Mouse (Mus musculus) testis, postnatal 14 days (tissue): ENCODE measurements around the gene Ccl11.

Source experiments
- DNase-seq: peaks from one replicate; pipeline ENCODE4 v3.0.0; 2021; ENCODE audit warnings: low spot score

Gene Ccl11

DNA sequence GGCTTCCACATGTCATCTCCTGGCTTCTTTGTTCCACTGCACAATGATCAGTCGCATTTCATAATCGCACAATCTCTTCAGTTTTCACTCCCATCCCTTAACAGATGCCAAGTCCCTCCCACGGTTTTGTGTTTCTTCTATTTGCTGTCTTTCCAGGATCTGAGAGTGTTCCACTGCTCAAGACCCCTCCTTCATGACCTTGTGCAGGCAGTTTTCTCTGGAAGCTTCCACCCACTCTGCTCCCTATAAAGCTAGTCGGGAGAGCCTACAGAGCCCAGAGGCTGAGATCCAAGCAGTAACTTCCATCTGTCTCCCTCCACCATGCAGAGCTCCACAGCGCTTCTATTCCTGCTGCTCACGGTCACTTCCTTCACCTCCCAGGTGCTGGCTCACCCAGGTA lies at the start of gene Ccl11:
TSS of gene Ccl11 (plus strand) at position 178 of the 400 bp plus-strand sequence.
- no peak for DNase-seq

DNA sequence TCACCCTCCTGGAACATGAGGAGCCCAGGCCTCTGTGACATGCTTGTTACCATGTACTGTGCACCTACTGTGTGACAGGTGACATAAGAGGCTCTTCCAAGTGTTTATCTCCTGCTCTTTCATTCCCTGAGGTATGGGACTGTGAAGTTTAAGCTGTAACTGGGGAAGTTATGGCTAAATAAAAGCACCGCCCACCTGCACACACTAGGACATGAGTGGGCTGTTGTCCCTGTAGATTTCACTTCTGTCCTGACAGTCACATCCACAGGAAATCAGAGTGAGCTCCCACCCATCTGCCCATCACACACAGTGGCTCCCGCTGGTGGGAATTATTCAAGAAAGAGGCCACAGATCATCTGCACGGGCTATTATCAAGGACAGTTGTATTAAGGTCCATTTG lies 47.5 kb upstream of the Ccl11 start:
- DNase-seq: no peak

DNA sequence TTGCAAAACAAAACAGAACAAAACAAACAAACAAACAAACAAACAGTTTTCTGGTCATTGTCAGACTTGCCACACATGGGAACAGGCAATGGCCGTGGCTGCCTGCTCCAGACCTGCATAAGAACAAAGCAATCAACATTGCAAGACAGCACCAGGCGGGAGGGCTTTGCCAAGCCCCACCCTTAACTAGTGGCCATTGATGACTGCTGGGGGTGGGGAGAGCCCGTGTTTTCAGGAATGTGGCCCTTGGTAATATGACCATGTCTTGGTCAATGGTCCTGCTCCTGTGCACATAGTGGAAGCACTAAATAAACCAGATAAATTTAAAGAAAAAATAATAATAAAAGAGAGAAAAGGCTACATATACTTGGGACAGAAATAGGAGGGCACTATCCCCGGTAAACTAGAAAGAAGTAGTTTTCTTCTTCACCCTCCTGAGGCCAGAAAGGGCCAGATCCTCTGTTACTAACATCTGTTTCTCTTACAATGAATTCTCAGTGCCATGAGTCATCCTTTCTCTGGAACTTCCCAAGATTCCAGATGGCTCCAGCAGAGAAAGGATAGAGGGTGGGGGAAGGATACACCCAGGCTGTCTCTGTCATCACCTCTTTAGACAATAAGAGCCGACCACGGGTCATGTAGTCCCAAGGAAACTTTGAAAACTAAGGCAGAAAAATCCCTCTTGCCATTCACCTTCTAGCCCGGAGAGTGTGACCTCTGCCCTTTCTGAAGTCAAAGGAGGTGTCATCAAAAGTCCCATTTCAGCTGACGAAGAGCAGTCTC lies 46.0 kb upstream of the Ccl11 start:
- DNase-seq: no peak

DNA sequence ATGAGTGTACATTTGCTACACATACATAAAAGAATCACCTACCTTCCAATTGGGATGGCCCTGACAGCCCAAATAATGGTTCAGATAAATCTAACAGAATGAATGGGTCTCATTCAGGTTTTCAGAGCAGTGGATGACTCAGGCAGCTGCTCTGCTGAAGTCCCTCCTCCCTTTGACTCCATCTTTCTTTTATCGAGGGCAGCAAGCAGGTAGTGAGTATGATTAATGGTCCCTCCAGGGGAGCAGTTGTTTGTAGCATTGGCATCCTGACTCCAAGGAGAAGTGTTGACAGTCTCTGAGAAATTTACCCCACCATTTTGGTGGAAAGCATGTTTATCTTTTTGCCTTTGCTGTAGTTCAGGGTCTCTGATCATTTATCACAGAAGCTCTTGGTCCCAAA lies 43.9 kb upstream of the Ccl11 start:
- DNase-seq: no peak

GRCm38 (mm10) chr11:82015066-82015465 lies 42.6 kb upstream of the Ccl11 start:
- no peak for DNase-seq

DNA sequence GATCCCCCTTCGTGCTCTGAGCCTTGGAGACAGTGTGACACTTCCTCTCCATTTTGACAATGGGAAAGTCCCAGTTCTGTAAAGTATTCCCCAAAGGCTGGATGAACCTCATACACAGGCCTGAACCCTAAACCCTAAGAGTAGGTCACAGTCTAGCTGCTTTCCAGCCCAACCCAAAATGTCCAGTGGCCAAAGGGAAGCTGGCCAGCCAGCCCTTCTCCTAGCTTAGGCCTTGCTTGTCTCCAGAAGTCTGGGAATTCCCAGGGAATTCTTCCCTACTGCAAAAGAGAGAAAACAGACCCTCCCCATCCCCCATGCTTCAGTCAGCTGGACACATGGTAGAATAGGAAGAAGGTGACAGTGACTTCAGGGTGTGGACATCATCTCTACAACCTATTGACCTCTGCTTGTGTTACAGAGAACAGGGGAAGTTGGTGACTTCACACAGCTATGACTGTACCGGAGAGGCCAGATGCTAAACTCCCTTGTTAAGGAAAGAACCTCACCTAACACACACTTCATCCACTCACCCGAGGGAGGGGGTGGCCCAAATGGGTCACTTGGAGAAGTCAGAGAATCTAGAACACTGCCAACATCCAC lies 41.3 kb upstream of the Ccl11 start:
- no peak for DNase-seq

GRCm38 (mm10) chr11:82019389-82019788 lies 38.2 kb upstream of the Ccl11 start:
- no peak for DNase-seq

DNA sequence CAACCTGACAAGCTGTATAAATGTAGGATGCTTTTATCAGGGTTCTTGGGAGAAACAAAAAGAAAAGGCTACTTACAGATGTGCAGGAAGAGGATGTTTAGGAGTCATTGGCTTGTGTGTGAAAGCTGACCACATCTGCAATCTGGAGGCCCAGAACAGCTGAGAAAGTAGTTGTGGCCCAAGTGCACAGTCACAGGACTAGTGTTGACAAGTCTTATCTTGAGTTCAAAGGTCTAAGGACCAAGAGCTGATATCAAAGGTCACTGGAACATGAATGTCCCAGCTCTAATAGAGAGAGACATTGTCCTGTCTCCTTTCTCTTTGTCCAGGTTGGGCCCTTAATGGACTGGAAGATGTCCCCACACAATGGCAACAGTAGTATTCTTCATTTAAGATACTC lies 37.8 kb upstream of the Ccl11 start:
- no peak for DNase-seq

DNA sequence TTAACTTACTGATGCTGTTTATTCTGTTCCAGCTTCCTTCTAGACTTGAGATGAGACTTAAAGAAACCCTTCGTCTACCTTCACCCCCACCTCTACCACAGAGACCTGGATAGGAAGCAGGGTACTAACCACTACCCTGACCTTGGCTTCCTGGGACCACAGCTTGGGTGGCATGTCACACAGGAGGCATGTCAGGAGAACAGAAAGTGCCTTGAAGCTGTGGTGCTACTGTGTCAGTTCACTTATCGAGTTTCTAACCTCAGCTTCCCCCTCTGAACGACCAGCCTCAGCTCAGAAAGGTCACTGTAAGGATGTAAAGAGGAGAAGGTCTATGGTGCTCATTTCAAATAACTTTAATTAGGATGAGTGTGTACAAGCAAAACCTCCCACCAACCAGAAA lies 36.2 kb upstream of the Ccl11 start:
- no peak for DNase-seq

- DNase-seq: no peak
Measured at GRCm38 (mm10) chr11:82022504-82023056, 35.0 kb upstream of the Ccl11 start.

- DNase-seq: no peak
Measured at GRCm38 (mm10) chr11:82023769-82024168, 33.9 kb upstream of the Ccl11 start.

GRCm38 (mm10) chr11:82030171-82030570 lies 27.5 kb upstream of the Ccl11 start:
- no peak for DNase-seq

DNA sequence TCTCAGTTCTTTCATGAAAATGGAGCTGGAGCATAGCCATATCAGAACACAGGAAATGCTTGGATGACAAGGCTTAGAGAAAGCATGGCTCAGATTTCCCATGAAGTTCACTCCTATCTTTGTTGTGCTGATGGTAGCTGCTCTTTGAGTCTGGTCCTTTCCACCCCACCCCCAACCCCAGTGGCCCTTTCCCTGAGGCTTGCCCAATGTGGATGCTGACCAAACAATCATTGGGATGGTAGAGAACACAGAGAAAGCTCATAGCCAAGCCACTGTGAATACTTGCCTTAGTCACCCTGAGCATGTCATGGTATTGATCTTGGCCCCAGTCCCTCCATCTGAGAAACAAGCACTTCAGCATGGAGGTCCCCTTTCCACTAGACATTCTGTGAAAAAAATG lies 25.5 kb upstream of the Ccl11 start:
- no peak for DNase-seq

DNA sequence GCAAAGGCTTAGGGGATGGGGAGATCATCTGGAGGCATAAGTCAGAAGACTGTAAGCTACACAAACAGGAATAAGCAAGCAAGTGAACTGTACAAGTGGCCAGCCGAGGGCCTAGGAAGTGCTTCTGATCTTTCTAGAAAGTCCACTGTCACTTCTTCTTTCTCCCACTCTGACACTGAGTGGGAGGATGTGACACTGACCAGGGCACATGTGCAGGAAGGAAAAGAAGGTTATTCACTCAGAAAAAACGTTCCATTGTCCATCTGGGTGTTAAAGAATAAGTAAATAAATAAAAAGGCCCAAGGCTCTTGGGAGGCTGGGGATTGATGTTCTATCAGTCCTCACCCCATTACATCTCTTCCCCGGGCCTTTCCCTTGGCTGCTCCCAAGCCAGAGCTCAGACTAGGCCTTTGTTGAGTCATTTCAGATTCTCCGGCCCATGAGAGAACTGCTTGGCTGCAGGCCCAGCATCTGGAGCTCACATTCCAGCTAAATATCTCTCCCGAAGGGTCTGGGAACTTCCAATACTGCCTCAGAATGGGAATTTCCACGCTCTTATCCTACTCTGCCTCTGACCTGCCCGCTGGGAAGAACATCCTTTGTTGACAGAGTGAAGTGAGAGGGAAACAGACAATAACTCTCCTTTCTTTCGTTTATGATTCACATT lies 24.8 kb upstream of the Ccl11 start:
- peak; percentile 44 for DNase-seq

GRCm38 (mm10) chr11:82034446-82034845 lies 23.2 kb upstream of the Ccl11 start:
- DNase-seq: no peak

DNA sequence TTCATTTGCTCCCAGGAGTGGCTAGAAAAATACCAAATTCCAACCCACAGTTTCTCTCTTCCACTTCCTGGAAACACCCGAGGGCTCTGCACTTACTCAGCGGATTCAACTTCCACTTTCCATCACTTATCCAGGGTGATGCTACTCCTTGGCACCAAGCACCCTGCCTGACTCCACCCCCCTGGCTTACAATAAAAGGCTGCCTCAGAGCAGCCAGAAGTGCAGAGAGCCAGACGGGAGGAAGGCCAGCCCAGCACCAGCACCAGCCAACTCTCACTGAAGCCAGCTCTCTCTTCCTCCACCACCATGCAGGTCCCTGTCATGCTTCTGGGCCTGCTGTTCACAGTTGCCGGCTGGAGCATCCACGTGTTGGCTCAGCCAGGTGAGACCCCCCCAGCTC lies 22.3 kb upstream of the Ccl11 start, which contains the start of gene Ccl2:
TSS of gene Ccl2 (plus strand) at position 216 of the 400 bp plus-strand sequence.
- peak; percentile 15 for DNase-seq

GRCm38 (mm10) chr11:82035857-82036256 lies 21.8 kb upstream of the Ccl11 start:
- DNase-seq: no peak

- no peak for DNase-seq
Measured at GRCm38 (mm10) chr11:82038535-82038934, 19.1 kb upstream of the Ccl11 start, which contains the start of gene Gm17268. Gene Gm17268, minus strand, starts transcription at chr11:82038562.

GRCm38 (mm10) chr11:82039132-82039660 lies 18.4 kb upstream of the Ccl11 start:
- DNase-seq: no peak

DNA sequence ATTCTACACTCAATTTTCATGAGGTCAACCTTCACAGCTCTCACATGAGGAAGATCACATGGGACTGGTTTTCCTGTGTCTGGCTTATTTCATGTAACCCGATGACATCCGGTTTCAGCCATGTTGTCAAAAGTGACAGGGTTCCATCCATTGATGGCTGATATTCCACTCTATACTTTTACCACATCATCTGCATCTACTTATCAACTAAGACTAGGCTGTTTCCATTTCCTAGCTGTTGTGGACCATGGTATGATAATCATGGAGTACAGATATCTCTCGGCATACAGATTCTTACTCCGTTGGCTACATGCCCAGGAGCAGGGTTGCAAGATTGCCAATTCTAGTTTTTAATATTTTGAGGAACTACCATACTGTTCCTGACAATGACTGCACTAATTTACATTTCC lies 15.9 kb upstream of the Ccl11 start:
- no peak for DNase-seq

DNA sequence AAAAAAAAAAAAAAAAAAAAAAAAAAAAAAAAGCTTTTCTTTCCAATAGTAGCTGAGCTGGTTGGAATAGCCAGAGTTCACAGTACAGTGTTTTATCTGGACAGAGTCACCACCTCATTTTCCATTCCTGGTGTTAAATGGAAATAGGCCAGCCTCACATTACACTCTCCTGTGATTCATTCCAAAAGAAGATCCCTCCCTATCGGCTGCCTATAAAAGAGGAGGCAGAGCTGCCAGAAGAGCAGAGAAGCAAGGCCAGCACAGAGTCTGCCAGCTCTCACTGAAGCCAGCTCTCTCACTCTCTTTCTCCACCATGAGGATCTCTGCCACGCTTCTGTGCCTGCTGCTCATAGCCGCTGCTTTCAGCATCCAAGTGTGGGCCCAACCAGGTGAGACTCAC lies 12.2 kb upstream of the Ccl11 start, which contains the start of gene Ccl7:
TSS of gene Ccl7 (plus strand) at position 242 of the 400 bp plus-strand sequence.
- peak; percentile 5 for DNase-seq

DNA sequence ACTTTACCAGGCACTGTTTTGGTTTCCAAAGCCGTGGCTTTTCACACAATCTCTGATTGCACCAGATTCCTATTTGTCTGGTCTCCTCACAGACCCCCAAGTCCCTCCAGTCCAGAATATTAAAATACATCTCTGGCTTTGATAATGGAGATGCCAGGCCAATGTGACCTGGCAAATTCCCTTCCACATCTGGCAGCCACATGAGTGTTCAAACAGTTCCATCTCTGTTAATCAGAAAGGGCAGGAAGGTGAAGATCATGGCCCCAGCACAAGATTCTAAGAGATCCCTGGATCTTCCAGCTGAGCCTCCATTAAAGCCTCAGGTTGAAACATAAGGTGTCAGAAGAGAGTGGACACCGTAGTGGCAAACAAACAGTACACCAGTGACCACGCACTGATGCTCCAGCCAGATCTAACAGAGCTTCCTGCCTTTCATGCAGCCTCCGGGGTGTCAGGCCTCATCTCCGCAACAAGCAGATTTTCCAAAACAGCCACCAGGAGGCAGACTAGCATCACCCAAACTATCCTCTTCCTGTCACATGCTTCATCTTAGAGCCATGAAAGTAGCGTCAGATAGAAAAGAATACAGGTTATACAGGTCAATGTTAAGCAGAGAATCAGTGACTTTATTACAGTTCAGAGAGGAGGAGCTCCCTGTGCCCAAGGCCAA lies 9.7 kb upstream of the Ccl11 start:
- DNase-seq: no peak
